Mouse (Mus musculus): ENCODE results near the gene Cacng1. TPM values are rescaled to one million over a fixed set of nuclear protein-coding genes. Genes with fewer than 3 reads are reported as not detected.

Cacng1 gene
- polyA plus RNA-seq, 1 experiment from 2014 or later, result 1.3 TPM

GRCm38 (mm10) chr11:107731498-107731897 is 15.2 kb upstream of the Cacng1 start:
- Histone ChIP-seq H3K4me3 (replicated peaks) (no peak overlapping the region), H3K27ac (no peak overlapping the region), H3K27me3 (no peaks in the 10 kb centered on the region), H3K9ac (no peak overlapping the region), H3K4me2 (no peak overlapping the region), H3K4me1 (peaks cover 4% of the 10 kb centered on the region; the same call in 1 of the 2 replicates), H3K9me3 (replicated peaks) (no peaks in the 10 kb centered on the region), H3K36me3 (peaks cover 11% of the 10 kb centered on the region; the same call in 1 of the 2 replicates)
- WGBS, result 70% methylated on average over 5 of the region's 5 CpGs
- ATAC-seq (replicated peaks; ENCODE audit: low FRiP score), result no peak

- ATAC-seq (replicated peaks; ENCODE audit: low FRiP score), result no peak
- Histone ChIP-seq H3K36me3 (peaks cover 11% of the 10 kb centered on the region; the same call in 1 of the 2 replicates), H3K4me1 (peaks cover 4% of the 10 kb centered on the region; the same call in 1 of the 2 replicates), H3K27ac (no peak overlapping the region), H3K4me3 (replicated peaks) (no peak overlapping the region), H3K4me2 (no peak overlapping the region), H3K9ac (no peak overlapping the region), H3K9me3 (replicated peaks) (no peaks in the 10 kb centered on the region), H3K27me3 (no peaks in the 10 kb centered on the region)
- 71% methylated on average over 4 of the region's 4 CpGs for WGBS
Observed at GRCm38 (mm10) chr11:107730940-107731339, 14.6 kb upstream of the Cacng1 start.

- Histone ChIP-seq H3K4me2 (no peak overlapping the region), H3K9ac (no peak overlapping the region), H3K4me1 (peaks cover 4% of the 10 kb centered on the region; the same call in 1 of the 2 replicates), H3K36me3 (0 out of 2 replicates have a peak, but pooled peaks cover under 1% of the 10 kb centered on the region), H3K9me3 (replicated peaks) (no peaks in the 10 kb centered on the region), H3K4me3 (replicated peaks) (no peak overlapping the region), H3K27ac (no peak overlapping the region), H3K27me3 (no peaks in the 10 kb centered on the region)
- ATAC-seq (replicated peaks; ENCODE audit: low FRiP score), result no peak
- 83% methylated on average over 7 of the region's 7 CpGs for WGBS
Observed at GRCm38 (mm10) chr11:107729141-107729540, 12.8 kb upstream of the Cacng1 start.

- H3K9ac ChIP-seq, result no peak overlapping the region
- H3K4me2 ChIP-seq, result no peak overlapping the region
- H3K4me1 ChIP-seq, result peaks cover 4% of the 10 kb centered on the region; the same call in 1 of the 2 replicates
- H3K4me3 ChIP-seq (replicated peaks), result no peak overlapping the region
- no peaks in the 10 kb centered on the region for H3K36me3 ChIP-seq
- WGBS, result 75% methylated on average over 13 of the region's 13 CpGs
- no peak for ATAC-seq (replicated peaks; ENCODE audit: low FRiP score)
- no peaks in the 10 kb centered on the region for H3K27me3 ChIP-seq
- no peaks in the 10 kb centered on the region for H3K9me3 ChIP-seq (replicated peaks)
- no peak overlapping the region for H3K27ac ChIP-seq
Observed at GRCm38 (mm10) chr11:107728073-107728863, 11.9 kb upstream of the Cacng1 start.

GRCm38 (mm10) chr11:107724603-107725002 is 8.3 kb upstream of the Cacng1 start:
- H3K36me3 ChIP-seq, result no peaks in the 10 kb centered on the region
- WGBS, result 84% methylated on average over 8 of the region's 8 CpGs

GRCm38 (mm10) chr11:107721057-107721456 is 4.7 kb upstream of the Cacng1 start:
- Histone ChIP-seq H3K4me3 (replicated peaks) (no peak overlapping the region), H3K27me3 (no peaks in the 10 kb centered on the region), H3K4me1 (peaks cover 7% of the 10 kb centered on the region), H3K4me2 (no peak overlapping the region), H3K9me3 (replicated peaks) (no peaks in the 10 kb centered on the region), H3K9ac (no peak overlapping the region), H3K27ac (no peak overlapping the region), H3K36me3 (no peaks in the 10 kb centered on the region)
- ATAC-seq (replicated peaks; ENCODE audit: low FRiP score), result no peak
- WGBS, result 72% methylated on average over 7 of the region's 7 CpGs

More at GRCm38 (mm10) chr11:107724603-107725002, 8.3 kb upstream of the Cacng1 start:
- Histone ChIP-seq H3K9me3 (replicated peaks) (no peaks in the 10 kb centered on the region), H3K4me2 (no peak overlapping the region), H3K27ac (no peak overlapping the region), H3K9ac (no peak overlapping the region), H3K4me1 (peaks cover 4% of the 10 kb centered on the region; the same call in 1 of the 2 replicates), H3K27me3 (no peaks in the 10 kb centered on the region), H3K4me3 (replicated peaks) (no peak overlapping the region)
- no peak for ATAC-seq (replicated peaks; ENCODE audit: low FRiP score)

- no peak overlapping the region for H3K4me2 ChIP-seq
- no peak overlapping the region for H3K4me3 ChIP-seq (replicated peaks)
- 69% methylated on average over 9 of the region's 9 CpGs for WGBS
- peaks cover 9% of the 10 kb centered on the region for H3K4me1 ChIP-seq
- H3K36me3 ChIP-seq, result no peaks in the 10 kb centered on the region
- no peak overlapping the region for H3K27ac ChIP-seq
- no peak overlapping the region for H3K9ac ChIP-seq
- no peaks in the 10 kb centered on the region for H3K27me3 ChIP-seq
- H3K9me3 ChIP-seq (replicated peaks), result no peaks in the 10 kb centered on the region
- no peak for ATAC-seq (replicated peaks; ENCODE audit: low FRiP score)
Observed at GRCm38 (mm10) chr11:107720264-107721021, 4.1 kb upstream of the Cacng1 start.

- Histone ChIP-seq H3K9me3 (replicated peaks) (no peaks in the 10 kb centered on the region), H3K27ac (no peak overlapping the region), H3K4me3 (replicated peaks) (no peak overlapping the region), H3K4me1 (peaks cover 21% of the 10 kb centered on the region), H3K36me3 (no peaks in the 10 kb centered on the region), H3K27me3 (no peaks in the 10 kb centered on the region), H3K9ac (no peak overlapping the region), H3K4me2 (no peak overlapping the region)
- 55% methylated on average over 7 of the region's 7 CpGs for WGBS
- ATAC-seq (replicated peaks; ENCODE audit: low FRiP score), result no peak
Observed at GRCm38 (mm10) chr11:107714368-107714767, 2.0 kb downstream of the Cacng1 start.

GRCm38 (mm10) chr11:107710379-107710778 is 5.9 kb downstream of the Cacng1 start:
- H3K36me3 ChIP-seq, result no peaks in the 10 kb centered on the region
- no peak overlapping the region for H3K27ac ChIP-seq
- whole genome bisulfite sequencing, result 53% methylated on average over 3 of the region's 3 CpGs
- H3K9ac ChIP-seq, result no peak overlapping the region
- H3K4me3 ChIP-seq (replicated peaks), result no peak overlapping the region
- no peaks in the 10 kb centered on the region for H3K27me3 ChIP-seq
- ATAC-seq (replicated peaks; ENCODE audit: low FRiP score), result no peak
- H3K4me2 ChIP-seq, result no peak overlapping the region
- H3K9me3 ChIP-seq (replicated peaks), result no peaks in the 10 kb centered on the region
- H3K4me1 ChIP-seq, result peaks cover 27% of the 10 kb centered on the region

GRCm38 (mm10) chr11:107707897-107708610 is 8.3 kb downstream of the Cacng1 start:
- no peaks in the 10 kb centered on the region for H3K9me3 ChIP-seq (replicated peaks)
- no peak overlapping the region for H3K4me3 ChIP-seq (replicated peaks)
- H3K36me3 ChIP-seq, result no peaks in the 10 kb centered on the region
- H3K4me2 ChIP-seq, result no peak overlapping the region
- no peak overlapping the region for H3K9ac ChIP-seq
- peaks cover 40% of the 10 kb centered on the region for H3K4me1 ChIP-seq
- ATAC-seq (replicated peaks; ENCODE audit: low FRiP score), result no peak
- 47% methylated on average over 20 of the region's 20 CpGs for WGBS
- H3K27me3 ChIP-seq, result no peaks in the 10 kb centered on the region
- no peak overlapping the region for H3K27ac ChIP-seq

GRCm38 (mm10) chr11:107705476-107706074 is 10.7 kb downstream of the Cacng1 start:
- Histone ChIP-seq H3K4me2 (no peak overlapping the region), H3K36me3 (no peaks in the 10 kb centered on the region), H3K27me3 (no peaks in the 10 kb centered on the region), H3K27ac (peak overlapping the region; percentile 75), H3K9ac (no peak overlapping the region), H3K4me3 (replicated peaks) (no peak overlapping the region), H3K4me1 (peaks cover 41% of the 10 kb centered on the region), H3K9me3 (replicated peaks) (no peaks in the 10 kb centered on the region)
- WGBS, result 38% methylated on average over 11 of the region's 11 CpGs
- peak; percentile 65; the same call in 1 of the 2 replicates for ATAC-seq (replicated peaks; ENCODE audit: low FRiP score)
